Mouse (Mus musculus): ENCODE measurements around the gene Iqschfp. TPM values are rescaled to one million over a fixed set of nuclear protein-coding genes. Genes with fewer than 3 reads are reported as not detected.

Gene Iqschfp
- polyA plus RNA-seq, 1 experiment from 2014 or later = 0.12 TPM

DNA sequence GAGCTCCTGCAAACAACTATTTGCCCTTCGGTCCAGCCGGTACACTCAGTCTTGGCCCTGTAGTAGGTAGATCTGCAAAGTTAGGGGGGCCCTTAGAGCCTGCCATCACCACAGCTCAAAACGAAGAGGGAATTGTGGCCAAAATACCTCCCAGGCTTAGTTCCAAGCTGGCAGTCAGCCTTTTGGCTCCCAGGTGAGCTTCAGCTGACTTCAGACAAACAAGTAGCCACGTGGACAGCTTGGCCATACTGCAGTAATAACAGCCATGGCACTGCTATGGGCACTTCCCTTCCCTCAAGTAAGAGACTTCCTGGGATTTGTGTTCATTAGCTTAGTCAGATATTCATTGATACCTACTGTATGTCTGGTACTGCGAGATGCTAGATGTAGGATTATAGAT is 668.0 kb downstream of the Iqschfp start:
- 87% methylated on average over 5 of the region's 5 CpGs for WGBS
- no peak for DNase-seq (ENCODE audit: low spot score)
- H3K27ac ChIP-seq = no peak overlapping the region
- no peak overlapping the region for H3K4me3 ChIP-seq
- peaks cover 3% of the 10 kb centered on the region for H3K4me1 ChIP-seq (replicated peaks)
- no peaks in the 10 kb centered on the region for H3K27me3 ChIP-seq (ENCODE audit: insufficient read depth, poor library complexity, severe bottlenecking)
- H3K9me3 ChIP-seq = no peaks in the 10 kb centered on the region
- H3K36me3 ChIP-seq = no peaks in the 10 kb centered on the region

DNA sequence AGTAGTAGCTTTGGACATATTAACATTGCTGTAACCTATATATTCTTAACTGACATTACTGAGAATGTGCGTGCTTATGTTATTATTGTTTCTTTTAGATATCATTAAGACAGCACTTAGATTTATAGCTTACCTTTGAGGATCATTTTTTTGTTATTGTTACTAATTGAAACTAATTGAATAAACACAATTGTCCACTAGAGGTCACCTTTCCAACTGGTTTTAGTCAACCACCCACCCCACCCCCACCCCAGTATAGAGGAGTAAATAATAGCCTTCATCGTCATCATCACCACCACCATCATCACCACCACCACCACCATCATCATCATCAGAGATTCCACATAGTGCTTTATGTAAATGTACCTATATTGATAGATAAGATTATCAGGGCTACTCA is 670.8 kb downstream of the Iqschfp start:
- Histone ChIP-seq H3K27me3 (ENCODE audit: insufficient read depth, poor library complexity, severe bottlenecking) (no peaks in the 10 kb centered on the region), H3K4me1 (replicated peaks) (peaks cover 12% of the 10 kb centered on the region), H3K36me3 (no peaks in the 10 kb centered on the region), H3K9me3 (no peaks in the 10 kb centered on the region), H3K27ac (no peak overlapping the region), H3K4me3 (no peak overlapping the region)
- DNase-seq (ENCODE audit: low spot score) = no peak
- 73% methylated on average over 2 of the region's 2 CpGs for WGBS

DNA sequence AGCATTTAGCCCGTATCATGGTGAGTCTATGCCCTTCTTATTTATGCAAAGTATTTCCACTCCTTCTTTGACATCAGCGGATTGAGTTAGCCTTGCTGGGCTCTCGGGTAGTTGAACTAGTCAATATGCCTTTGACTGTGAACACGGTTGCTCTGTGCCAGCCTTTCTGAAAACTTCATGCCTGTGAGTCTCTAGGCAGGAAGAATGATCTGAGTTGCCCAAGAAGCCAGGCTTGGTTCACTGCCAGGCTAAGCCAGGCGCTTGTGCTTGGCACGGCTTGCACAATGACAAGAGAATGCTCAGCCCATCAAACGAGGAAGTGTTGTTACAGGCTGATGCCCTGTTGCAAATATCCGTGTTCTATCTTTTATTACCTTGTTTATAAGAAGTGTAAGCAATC is 671.9 kb downstream of the Iqschfp start:
- Histone ChIP-seq H3K4me3 (no peak overlapping the region), H3K9me3 (no peaks in the 10 kb centered on the region), H3K27me3 (ENCODE audit: insufficient read depth, poor library complexity, severe bottlenecking) (no peaks in the 10 kb centered on the region), H3K36me3 (no peaks in the 10 kb centered on the region), H3K4me1 (replicated peaks) (peaks cover 23% of the 10 kb centered on the region), H3K27ac (no peak overlapping the region)
- DNase-seq (ENCODE audit: low spot score) = no peak
- WGBS = 86% methylated on average over 8 of the region's 8 CpGs

DNA sequence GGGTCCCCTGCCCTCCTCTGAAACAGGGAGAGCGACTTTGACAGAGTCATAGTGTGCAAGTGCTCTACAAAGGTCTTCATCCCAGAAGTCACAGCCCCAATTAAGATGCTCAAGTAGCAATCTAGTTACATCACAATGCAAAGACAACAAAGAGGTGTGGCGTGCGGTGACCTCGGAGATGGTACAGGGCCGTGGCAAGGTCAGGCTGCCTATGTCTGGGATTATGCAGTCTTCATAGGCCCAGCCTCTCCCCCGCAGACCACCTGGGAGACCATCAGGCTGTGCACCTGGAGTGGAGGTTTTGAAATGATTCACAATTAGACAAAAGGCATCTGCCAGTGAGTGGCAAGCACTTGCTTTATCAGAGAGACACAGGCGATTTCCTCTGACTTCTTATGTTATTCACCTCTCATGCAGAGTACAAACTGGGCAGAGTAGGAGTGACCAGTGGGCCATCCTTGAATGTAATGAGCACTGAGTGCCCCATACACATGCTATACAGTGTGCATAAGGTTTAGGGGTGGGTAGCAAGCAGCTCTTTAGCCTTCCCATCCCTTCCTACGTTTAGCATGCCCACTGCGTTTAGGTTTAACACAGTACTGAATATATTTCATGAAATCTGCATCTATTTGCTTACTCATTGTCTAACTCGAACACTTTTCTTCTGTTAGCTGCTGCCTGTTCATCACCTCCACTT is 673.1 kb downstream of the Iqschfp start:
- DNase-seq (ENCODE audit: low spot score) = no peak
- Histone ChIP-seq H3K27ac (no peak overlapping the region), H3K27me3 (ENCODE audit: insufficient read depth, poor library complexity, severe bottlenecking) (no peaks in the 10 kb centered on the region), H3K4me1 (replicated peaks) (peaks cover 26% of the 10 kb centered on the region), H3K36me3 (no peaks in the 10 kb centered on the region), H3K9me3 (no peaks in the 10 kb centered on the region), H3K4me3 (no peak overlapping the region)
- WGBS = 65% methylated on average over 10 of the region's 10 CpGs

DNA sequence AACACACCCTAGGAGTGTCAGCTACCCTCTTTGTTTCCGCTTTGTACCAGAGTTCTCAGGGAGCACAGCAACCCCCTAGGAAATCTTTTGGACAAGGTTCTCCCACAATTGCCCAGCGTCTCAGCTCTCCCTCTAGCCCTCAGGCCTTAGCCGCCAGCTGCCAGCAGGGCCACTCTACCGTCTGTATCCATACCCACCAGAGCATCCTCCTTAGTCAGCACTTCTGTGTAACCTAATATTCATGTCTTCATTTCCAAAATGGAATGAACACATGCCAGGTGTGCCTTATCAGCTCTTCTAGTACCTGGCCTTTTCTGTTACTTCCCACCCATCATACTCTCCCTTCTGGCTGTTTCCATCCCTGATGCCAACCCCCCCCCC is 673.6 kb downstream of the Iqschfp start:
- no peaks in the 10 kb centered on the region for H3K27me3 ChIP-seq (ENCODE audit: insufficient read depth, poor library complexity, severe bottlenecking)
- no peaks in the 10 kb centered on the region for H3K36me3 ChIP-seq
- peaks cover 26% of the 10 kb centered on the region for H3K4me1 ChIP-seq (replicated peaks)
- no peak overlapping the region for H3K27ac ChIP-seq
- H3K9me3 ChIP-seq = no peaks in the 10 kb centered on the region
- WGBS = 52% methylated on average over 4 of the region's 4 CpGs
- no peak for DNase-seq (ENCODE audit: low spot score)
- no peak overlapping the region for H3K4me3 ChIP-seq

DNA sequence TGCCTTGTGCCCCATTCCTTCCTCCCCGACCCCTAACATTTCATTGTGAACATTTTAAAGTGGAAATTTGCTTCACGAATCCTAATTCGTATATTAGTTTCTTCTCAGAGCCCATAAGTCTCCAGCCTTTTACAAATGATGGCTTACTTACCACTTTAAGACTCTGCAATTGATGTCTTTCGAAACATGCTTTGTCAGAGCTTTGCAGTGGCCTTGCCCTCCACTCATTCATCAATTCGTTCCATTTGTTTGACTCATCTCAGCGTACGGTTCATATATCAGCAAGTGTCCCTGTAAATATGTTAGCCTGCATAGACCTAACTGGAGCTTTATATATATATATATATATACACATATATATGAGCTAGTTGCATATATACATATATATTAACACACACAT is 675.5 kb downstream of the Iqschfp start:
- no peaks in the 10 kb centered on the region for H3K36me3 ChIP-seq
- H3K9me3 ChIP-seq = no peaks in the 10 kb centered on the region
- no peak overlapping the region for H3K4me3 ChIP-seq
- 89% methylated on average over 7 of the region's 7 CpGs for WGBS
- no peak for DNase-seq (ENCODE audit: low spot score)
- H3K27me3 ChIP-seq (ENCODE audit: insufficient read depth, poor library complexity, severe bottlenecking) = no peaks in the 10 kb centered on the region
- H3K4me1 ChIP-seq (replicated peaks) = peaks cover 34% of the 10 kb centered on the region
- no peak overlapping the region for H3K27ac ChIP-seq

DNA sequence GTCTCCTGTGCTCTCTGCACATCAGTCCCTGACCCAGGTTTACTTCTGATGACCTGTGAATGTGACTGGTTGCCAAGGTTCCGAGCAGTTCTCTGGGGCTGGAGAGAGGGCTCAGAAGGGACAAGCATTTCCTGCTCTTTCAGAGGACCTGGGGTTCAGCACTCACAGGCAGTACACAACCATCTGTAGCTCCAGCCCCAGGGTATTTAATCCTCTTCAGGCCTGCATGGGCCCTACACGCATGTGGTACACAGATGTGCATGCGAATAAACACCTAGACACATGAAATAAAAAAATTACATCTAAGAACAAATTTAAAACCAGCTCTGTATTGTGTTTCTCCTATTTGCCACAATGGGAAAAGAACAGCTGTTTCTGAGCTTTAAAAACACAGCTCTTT is 676.1 kb downstream of the Iqschfp start:
- no peak overlapping the region for H3K4me3 ChIP-seq
- WGBS = 77% methylated on average over 3 of the region's 3 CpGs

DNA sequence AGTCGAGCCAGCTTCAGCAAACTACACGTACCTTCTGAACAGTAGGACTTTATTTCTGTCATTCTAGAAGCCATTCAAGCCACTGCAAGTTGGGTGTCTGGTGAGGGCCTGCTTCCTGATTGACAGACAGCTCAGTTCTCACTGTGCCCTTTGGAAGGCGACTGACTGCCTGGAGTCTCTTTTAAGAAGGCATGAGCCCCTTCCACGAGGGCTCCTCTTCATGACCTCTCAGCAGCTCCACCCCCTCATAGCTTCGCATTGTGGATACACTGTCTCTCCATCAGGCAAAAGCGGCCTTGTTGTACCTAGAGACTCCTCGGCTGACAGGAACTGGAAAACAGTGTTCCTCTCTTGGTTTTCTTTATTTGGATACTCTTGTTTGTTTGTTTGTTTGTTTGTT is 676.7 kb downstream of the Iqschfp start:
- H3K4me3 ChIP-seq = no peak overlapping the region
- WGBS = 35% methylated on average over 7 of the region's 7 CpGs
- peaks cover 46% of the 10 kb centered on the region for H3K4me1 ChIP-seq (replicated peaks)
- H3K27me3 ChIP-seq (ENCODE audit: insufficient read depth, poor library complexity, severe bottlenecking) = no peaks in the 10 kb centered on the region
- no peaks in the 10 kb centered on the region for H3K36me3 ChIP-seq
- DNase-seq (ENCODE audit: low spot score) = no peak
- H3K27ac ChIP-seq = peak overlapping the region; percentile 66
- H3K9me3 ChIP-seq = no peaks in the 10 kb centered on the region

More for the DNA sequence above, 676.1 kb downstream of the Iqschfp start:
- Histone ChIP-seq H3K4me1 (replicated peaks) (peaks cover 40% of the 10 kb centered on the region), H3K27ac (no peak overlapping the region), H3K36me3 (no peaks in the 10 kb centered on the region), H3K9me3 (no peaks in the 10 kb centered on the region), H3K27me3 (ENCODE audit: insufficient read depth, poor library complexity, severe bottlenecking) (no peaks in the 10 kb centered on the region)
- no peak for DNase-seq (ENCODE audit: low spot score)

DNA sequence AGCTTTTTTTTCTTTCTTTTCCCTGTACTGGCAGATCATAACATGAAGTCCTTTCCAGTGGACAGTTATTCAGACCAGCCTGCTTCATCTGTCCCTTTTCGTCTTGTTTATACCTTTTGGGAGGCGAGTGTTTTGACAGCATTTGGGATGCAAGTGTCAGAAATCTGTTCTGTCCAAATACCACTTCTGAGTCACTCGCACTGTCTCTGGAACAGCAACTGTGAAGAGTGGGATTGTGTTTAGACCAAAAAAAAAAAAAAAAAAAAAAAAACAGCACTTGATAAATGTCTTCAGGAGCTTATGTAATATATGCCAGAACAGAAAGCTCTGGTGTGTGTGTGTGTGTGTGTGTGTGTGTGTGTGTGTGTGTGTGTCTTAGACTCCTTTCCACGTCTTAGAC is 678.3 kb downstream of the Iqschfp start:
- 87% methylated on average over 4 of the region's 4 CpGs for WGBS
- no peak for DNase-seq (ENCODE audit: low spot score)
- H3K27ac ChIP-seq = no peak overlapping the region

DNA sequence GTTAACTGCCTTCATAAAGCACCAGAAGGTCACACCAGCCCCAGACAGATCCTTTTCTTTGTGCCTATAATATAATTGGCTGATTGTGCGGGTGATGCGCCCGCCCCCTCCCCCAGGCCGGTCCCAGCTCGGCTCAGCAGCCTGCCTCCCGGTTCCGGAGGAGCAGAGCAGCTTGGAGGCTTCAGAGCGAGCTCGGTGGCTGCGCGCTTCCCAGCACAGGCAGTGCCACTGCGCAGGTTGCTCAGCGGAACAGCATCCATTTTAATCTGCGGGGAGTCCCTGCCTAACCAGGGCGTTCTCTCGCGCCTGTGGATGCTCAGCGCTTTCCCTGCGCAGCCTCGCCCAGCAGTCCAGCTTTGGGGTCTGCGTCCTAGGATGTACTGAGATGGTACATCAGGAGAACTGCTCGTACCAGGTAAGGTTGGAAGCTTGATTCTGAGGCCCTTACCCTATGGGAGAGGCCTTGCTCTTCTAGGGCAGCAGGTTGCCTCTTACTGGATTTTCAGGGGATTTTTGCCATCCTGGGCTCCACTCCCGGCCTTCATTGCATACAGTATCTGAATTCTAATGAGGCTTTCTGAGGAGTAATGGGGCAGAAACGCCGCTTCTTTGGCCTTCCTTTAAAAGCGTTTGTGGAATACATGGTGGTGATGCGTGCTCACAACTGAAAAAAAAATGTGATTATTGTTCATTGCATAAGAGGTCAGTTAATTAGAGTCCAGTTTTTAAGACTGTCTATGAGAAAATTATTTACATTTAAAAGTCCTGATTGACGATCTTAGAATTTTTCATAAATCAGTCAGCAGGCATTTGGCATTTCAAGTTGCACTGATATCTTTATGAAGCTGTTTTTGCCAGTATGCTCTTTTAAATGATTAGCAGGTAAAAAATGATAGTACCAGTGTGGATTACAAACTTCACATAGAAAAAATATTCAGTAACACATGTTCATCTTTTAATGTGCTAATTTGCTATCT is 680.5 kb downstream of the Iqschfp start:
- Histone ChIP-seq H3K4me3 (peak overlapping the region; percentile 56), H3K4me1 (replicated peaks) (peaks cover 65% of the 10 kb centered on the region), H3K27ac (peak overlapping the region; percentile 91), H3K36me3 (no peaks in the 10 kb centered on the region), H3K9me3 (no peaks in the 10 kb centered on the region), H3K27me3 (ENCODE audit: insufficient read depth, poor library complexity, severe bottlenecking) (no peaks in the 10 kb centered on the region)
- peak; percentile 84 for DNase-seq (ENCODE audit: low spot score)
- 8% methylated on average over 28 of the region's 28 CpGs for WGBS

More for the DNA sequence above, 678.3 kb downstream of the Iqschfp start:
- Histone ChIP-seq H3K9me3 (no peaks in the 10 kb centered on the region), H3K36me3 (no peaks in the 10 kb centered on the region), H3K4me1 (replicated peaks) (peaks cover 53% of the 10 kb centered on the region), H3K4me3 (no peak overlapping the region), H3K27me3 (ENCODE audit: insufficient read depth, poor library complexity, severe bottlenecking) (no peaks in the 10 kb centered on the region)

DNA sequence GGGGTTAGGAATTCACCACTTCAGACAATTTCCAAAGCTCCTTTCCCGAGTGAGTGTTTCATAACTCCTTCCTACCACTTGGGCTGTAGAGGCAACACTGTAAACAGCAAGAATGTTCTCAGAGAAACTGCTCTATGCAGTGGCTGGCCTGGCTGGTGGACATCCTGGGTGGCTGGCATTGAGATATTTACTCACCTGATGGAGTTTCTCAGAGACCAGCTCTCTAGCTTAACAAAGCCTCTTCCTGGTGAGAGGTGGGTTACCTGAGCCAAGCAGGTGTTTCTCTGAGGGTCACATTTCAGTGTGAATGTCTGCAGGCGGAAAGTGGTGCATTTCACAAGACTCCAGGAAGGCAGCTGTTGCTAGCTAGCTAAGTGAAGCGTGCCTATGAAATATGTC is 681.2 kb downstream of the Iqschfp start:
- no peak for DNase-seq (ENCODE audit: low spot score)
- Histone ChIP-seq H3K27ac (peak overlapping the region; percentile 91), H3K4me1 (replicated peaks) (peaks cover 61% of the 10 kb centered on the region), H3K27me3 (ENCODE audit: insufficient read depth, poor library complexity, severe bottlenecking) (no peaks in the 10 kb centered on the region), H3K9me3 (no peaks in the 10 kb centered on the region), H3K4me3 (peak overlapping the region; percentile 56), H3K36me3 (no peaks in the 10 kb centered on the region)
- 66% methylated on average over 3 of the region's 3 CpGs for WGBS

DNA sequence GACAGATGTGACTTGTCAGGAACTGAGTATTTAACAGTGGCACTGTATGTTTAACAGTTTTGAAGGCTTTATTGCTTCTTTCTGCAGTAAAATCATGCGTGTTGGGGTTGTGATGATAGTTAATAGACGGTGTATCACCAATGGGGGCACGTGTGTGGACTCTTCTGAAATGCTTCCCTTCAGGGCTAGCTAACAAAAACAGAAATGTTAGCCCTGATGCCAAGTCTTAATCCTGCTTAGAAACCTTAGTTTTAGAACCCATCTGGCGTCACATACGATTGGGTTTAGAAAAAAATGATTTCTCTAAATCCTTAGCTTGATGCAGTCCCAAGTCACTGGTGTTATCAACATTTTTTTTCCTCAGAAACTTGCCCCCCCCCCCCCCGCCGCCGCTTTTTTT is 682.1 kb downstream of the Iqschfp start:
- Histone ChIP-seq H3K9me3 (no peaks in the 10 kb centered on the region), H3K36me3 (no peaks in the 10 kb centered on the region), H3K27me3 (ENCODE audit: insufficient read depth, poor library complexity, severe bottlenecking) (no peaks in the 10 kb centered on the region), H3K4me1 (replicated peaks) (peaks cover 60% of the 10 kb centered on the region), H3K27ac (no peak overlapping the region), H3K4me3 (peak overlapping the region; percentile 56; the same call in 1 of the 2 replicates)
- DNase-seq (ENCODE audit: low spot score) = no peak
- WGBS = 50% methylated on average over 8 of the region's 8 CpGs

DNA sequence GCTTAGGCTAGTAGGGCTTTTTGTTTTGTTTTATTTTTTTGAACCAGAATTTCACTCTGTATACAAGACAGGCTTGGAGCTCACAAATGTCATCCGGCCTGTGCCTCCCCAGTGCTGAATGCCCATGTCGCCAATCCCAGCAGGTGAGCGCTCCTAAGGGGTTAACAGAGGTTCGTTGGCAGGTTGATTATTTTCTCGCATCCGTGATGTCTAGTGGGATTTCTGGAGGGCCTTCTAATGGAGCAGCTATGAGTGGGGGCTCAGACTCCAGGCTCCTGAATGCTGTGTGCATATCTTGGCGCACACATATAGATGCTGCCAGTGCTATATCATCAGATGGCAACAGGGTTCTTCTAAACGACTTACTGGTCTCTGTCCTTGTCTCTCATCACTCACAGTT is 682.5 kb downstream of the Iqschfp start:
- 68% methylated on average over 8 of the region's 8 CpGs for WGBS
- H3K4me1 ChIP-seq (replicated peaks) = peaks cover 59% of the 10 kb centered on the region

More for the DNA sequence above, 682.5 kb downstream of the Iqschfp start:
- Histone ChIP-seq H3K4me3 (peak overlapping the region; percentile 11; the same call in 1 of the 2 replicates), H3K27me3 (ENCODE audit: insufficient read depth, poor library complexity, severe bottlenecking) (no peaks in the 10 kb centered on the region), H3K36me3 (no peaks in the 10 kb centered on the region), H3K27ac (no peak overlapping the region), H3K9me3 (no peaks in the 10 kb centered on the region)
- no peak for DNase-seq (ENCODE audit: low spot score)
